Mouse (Mus musculus): ENCODE data around the gene Zfp46. TPM values are rescaled to one million over a fixed set of nuclear protein-coding genes. Genes with fewer than 3 reads are reported as not detected.

Zfp46 gene
- polyA plus RNA-seq, 1 experiment, result 6.8 TPM

GRCm38 (mm10) chr4:136261912-136262311 lies 22.6 kb upstream of the Zfp46 start:
- 59% methylated on average over 10 of the region's 10 CpGs for WGBS

GRCm38 (mm10) chr4:136263555-136263954 lies 20.9 kb upstream of the Zfp46 start:
- no peak for DNase-seq (ENCODE audit: low read depth, low spot score)
- 94% methylated on average over 4 of the region's 4 CpGs for WGBS

More at GRCm38 (mm10) chr4:136261912-136262311, 22.6 kb upstream of the Zfp46 start:
- DNase-seq (ENCODE audit: low read depth, low spot score), result no peak

- WGBS, result 73% methylated on average over 9 of the region's 9 CpGs
- DNase-seq (ENCODE audit: low read depth, low spot score), result no peak
Measured at GRCm38 (mm10) chr4:136266716-136267343, 17.7 kb upstream of the Zfp46 start.

GRCm38 (mm10) chr4:136268912-136269311 lies 15.6 kb upstream of the Zfp46 start:
- 90% methylated on average over 1 of the region's 1 CpGs for WGBS
- no peak for DNase-seq (ENCODE audit: low read depth, low spot score)

- WGBS, result 90% methylated on average over 8 of the region's 8 CpGs
- no peak for DNase-seq (ENCODE audit: low read depth, low spot score)
Measured at GRCm38 (mm10) chr4:136270648-136271047, 13.8 kb upstream of the Zfp46 start.

- 84% methylated on average over 8 of the region's 8 CpGs for WGBS
- DNase-seq (ENCODE audit: low read depth, low spot score), result no peak
Measured at GRCm38 (mm10) chr4:136281097-136281496, 3.4 kb upstream of the Zfp46 start.

GRCm38 (mm10) chr4:136281611-136282010 lies 2.9 kb upstream of the Zfp46 start:
- DNase-seq (ENCODE audit: low read depth, low spot score), result no peak
- 75% methylated on average over 9 of the region's 9 CpGs for WGBS

GRCm38 (mm10) chr4:136282621-136283480 lies 1.6 kb upstream of the Zfp46 start:
- WGBS, result 63% methylated on average over 10 of the region's 10 CpGs
- DNase-seq (ENCODE audit: low read depth, low spot score), result no peak

- WGBS, result 60% methylated on average over 2 of the region's 2 CpGs
- DNase-seq (ENCODE audit: low read depth, low spot score), result no peak
Measured at GRCm38 (mm10) chr4:136283783-136284182, 700 bp upstream of the Zfp46 start.

- no peak for DNase-seq (ENCODE audit: low read depth, low spot score)
- 36% methylated on average over 6 of the region's 6 CpGs for WGBS
Measured at GRCm38 (mm10) chr4:136284891-136285290, 408 bp downstream of the Zfp46 start.

GRCm38 (mm10) chr4:136285348-136285810 lies 896 bp downstream of the Zfp46 start:
- DNase-seq (ENCODE audit: low read depth, low spot score), result peak; percentile 95
- under 1% methylated on average over 25 of the region's 25 CpGs for WGBS

GRCm38 (mm10) chr4:136285811-136286371 lies 1.4 kb downstream of the Zfp46 start:
- DNase-seq (ENCODE audit: low read depth, low spot score), result peak; percentile 97
- under 1% methylated on average over 29 of the region's 29 CpGs for WGBS

GRCm38 (mm10) chr4:136289918-136290780 lies 5.7 kb downstream of the Zfp46 start:
- 85% methylated on average over 66 of the region's 66 CpGs for WGBS
- DNase-seq (ENCODE audit: low read depth, low spot score), result no peak

GRCm38 (mm10) chr4:136290781-136291595 lies 6.5 kb downstream of the Zfp46 start:
- WGBS, result 91% methylated on average over 39 of the region's 39 CpGs
- DNase-seq (ENCODE audit: low read depth, low spot score), result no peak

- 89% methylated on average over 6 of the region's 6 CpGs for WGBS
- no peak for DNase-seq (ENCODE audit: low read depth, low spot score)
Measured at GRCm38 (mm10) chr4:136291692-136292091, 7.2 kb downstream of the Zfp46 start.

GRCm38 (mm10) chr4:136295941-136296340 lies 11.5 kb downstream of the Zfp46 start:
- DNase-seq (ENCODE audit: low read depth, low spot score), result no peak
- 64% methylated on average over 7 of the region's 7 CpGs for WGBS

- 30% methylated on average over 4 of the region's 4 CpGs for WGBS
- DNase-seq (ENCODE audit: low read depth, low spot score), result no peak
Measured at GRCm38 (mm10) chr4:136302462-136302861, 18.0 kb downstream of the Zfp46 start.

GRCm38 (mm10) chr4:136304181-136304580 lies 19.7 kb downstream of the Zfp46 start:
- DNase-seq (ENCODE audit: low read depth, low spot score), result no peak
- WGBS, result 55% methylated on average over 2 of the region's 2 CpGs

GRCm38 (mm10) chr4:136308355-136308754 lies 23.9 kb downstream of the Zfp46 start:
- WGBS, result 83% methylated on average over 2 of the region's 2 CpGs
- no peak for DNase-seq (ENCODE audit: low read depth, low spot score)

Data from large intestine, adult 2 months (tissue).